Mouse (Mus musculus) midbrain, embryonic 14.5 days (tissue): Measurements from ENCODE around the gene Prrg2. TPM values are rescaled to one million over a fixed set of nuclear protein-coding genes. Genes with fewer than 3 reads are reported as not detected.
A peak's percentile ranks its signal among the peaks of the same experiment; 100 is the strongest.

ENCODE experiments used
- ATAC-seq: fragments of 200-750 bp; cut with Nextera tagmentation; 2 replicates; pipeline ENCODE4 v1.8.0; 2017; ENCODE audit warnings: moderate number of reproducible peaks, moderate library complexity; ENCODE audit not compliant: low FRiP score, low TSS enrichment
- DNase-seq: peaks from one replicate; pipeline ENCODE4 v3.0.0-alpha.2; 2015
- H3K27ac ChIP-seq: fragments of 300-500 bp; sonication (generic); replicated peaks from 2 replicates; pipeline ENCODE4 v1.5.1; 2014; ENCODE audit warnings: mild to moderate bottlenecking, low read depth, low read length, moderate library complexity
- H3K27me3 ChIP-seq: fragments of 300-500 bp; sonication (generic); 2 replicates; pipeline ENCODE4 v1.6.1; 2014; ENCODE audit warnings: low read length, control low read depth, mixed read lengths; ENCODE audit not compliant: control insufficient read depth, insufficient read depth
- H3K36me3 ChIP-seq: fragments of 300-500 bp; sonication (generic); 2 replicates; pipeline ENCODE4 v1.6.1; 2014; ENCODE audit warnings: low read length, control low read depth; ENCODE audit not compliant: control insufficient read depth, insufficient read depth
- H3K4me1 ChIP-seq: fragments of 300-500 bp; sonication (generic); 2 replicates; pipeline ENCODE4 v1.6.1; 2014; ENCODE audit warnings: mild to moderate bottlenecking, antibody characterized with exemption, low read length, control low read depth; ENCODE audit not compliant: control insufficient read depth, insufficient read depth
- H3K4me2 ChIP-seq: fragments of 300-500 bp; sonication (generic); 2 replicates; pipeline ENCODE4 v1.6.1; 2014; ENCODE audit warnings: mild to moderate bottlenecking, low read length, moderate library complexity
- H3K4me3 ChIP-seq: fragments of 300-500 bp; sonication (generic); replicated peaks from 2 replicates; pipeline ENCODE4 v1.5.1; 2014; ENCODE audit warnings: low read depth, low read length
- H3K9ac ChIP-seq: fragments of 300-500 bp; sonication (generic); replicated peaks from 2 replicates; pipeline ENCODE4 v1.6.1; 2014; ENCODE audit warnings: mild to moderate bottlenecking, low read length, moderate library complexity
- H3K9me3 ChIP-seq: fragments of 300-500 bp; sonication (generic); 2 replicates; pipeline ENCODE4 v1.6.1; 2016; ENCODE audit warnings: low read length, control low read depth, mixed read lengths; ENCODE audit not compliant: control insufficient read depth
- WGBS: fragments of 180-500 bp; shearing (Covaris S2); extraction: QIAGEN DNeasy Blood & Tissue Kit; methylation state at CpG from one replicate; pipeline ENCODE4 v1.1.7; 2014; 5-methylcytosine and 5-hydroxymethylcytosine counted together
- polyA plus RNA-seq: library from polyadenylated mRNA; unstranded; fragments of >200 nt; fragmentation: Nextera tagmentation; extraction: Ambion mirVana; gene quantifications from 2 replicates; pipeline ENCODE4 v1.2.1, GENCODE M21; 2014

The Prrg2 gene
- polyA plus RNA-seq, 1 experiment from 2014 or later = 12.2 TPM

DNA sequence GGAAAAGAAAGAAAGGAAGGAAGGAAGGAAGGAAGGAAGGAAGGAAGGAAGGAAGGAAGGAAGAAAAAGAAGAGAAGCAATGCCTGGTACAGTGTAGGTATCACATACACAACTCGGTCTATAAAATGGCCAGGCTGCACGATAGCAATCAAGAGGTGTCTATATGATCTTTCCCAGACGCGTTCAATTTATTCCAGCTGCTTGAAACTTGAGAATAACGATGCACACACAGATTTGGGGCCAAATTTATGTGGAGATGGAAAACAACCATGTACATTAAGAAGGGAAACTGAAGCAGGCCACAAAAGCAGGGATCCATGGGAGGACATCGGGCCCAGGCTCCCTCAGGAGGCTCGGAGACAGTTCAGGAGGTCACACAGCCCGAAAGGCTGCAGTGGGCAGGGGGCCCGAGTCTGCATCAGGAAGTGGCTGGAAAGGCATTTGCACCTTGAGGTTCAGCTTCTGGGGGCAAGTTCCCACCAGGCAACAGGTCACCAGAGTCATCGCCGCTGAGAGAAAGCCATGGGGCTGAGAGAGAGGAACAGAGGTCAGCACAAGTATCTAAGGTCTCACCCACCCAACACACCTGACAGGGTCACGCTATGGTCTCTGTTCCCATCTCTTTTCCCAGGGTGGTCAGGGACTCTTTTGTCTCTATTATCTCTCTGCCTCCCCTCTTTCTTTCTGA is 30.5 kb upstream of the Prrg2 start:
- DNase-seq (no peak), ATAC-seq (no peak)
- Histone ChIP-seq H3K4me1 (0 out of 2 replicates have a peak, but pooled peaks cover 3% of the 10 kb centered on the region), H3K27ac (no peak overlapping the region), H3K36me3 (no peaks in the 10 kb centered on the region), H3K9me3 (no peaks in the 10 kb centered on the region), H3K27me3 (no peaks in the 10 kb centered on the region), H3K4me3 (no peak overlapping the region), H3K9ac (no peak overlapping the region), H3K4me2 (no peak overlapping the region)
- 70% methylated on average over 12 of the region's 12 CpGs for whole genome bisulfite sequencing

DNA sequence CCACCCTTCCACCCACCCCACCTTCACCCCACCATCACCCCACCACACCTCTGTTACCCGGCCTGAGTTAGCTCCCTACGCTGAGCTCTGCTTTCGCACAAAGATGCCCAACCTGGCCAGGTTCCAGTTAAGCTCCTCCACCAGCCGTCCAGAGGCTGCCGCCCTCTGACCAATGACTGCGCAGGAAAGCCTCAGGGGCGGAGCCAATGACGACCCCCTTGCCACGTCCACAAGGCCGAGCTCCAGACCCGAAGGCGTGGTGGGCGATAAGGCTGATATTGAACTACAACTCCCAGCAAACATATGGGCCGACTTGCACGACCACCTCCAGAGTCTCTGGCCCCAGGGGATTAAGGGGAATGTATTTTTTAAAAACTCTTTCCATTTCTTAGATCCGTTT is 29.6 kb upstream of the Prrg2 start, which contains the start of gene Rcn3:
Rcn3 (minus strand) TSS at position 174 of the 400 bp plus-strand sequence.
- Histone ChIP-seq H3K9ac (peak within 1 kb of the TSS; percentile 45), H3K4me2 (peak within 1 kb of the TSS; percentile 64), H3K27me3 (no peaks in the 10 kb centered on the region), H3K4me1 (0 out of 2 replicates have a peak, but pooled peaks cover 3% of the 10 kb centered on the region), H3K4me3 (peak within 1 kb of the TSS; percentile 39), H3K9me3 (no peaks in the 10 kb centered on the region), H3K36me3 (no peaks in the 10 kb centered on the region), H3K27ac (no peak within 1 kb of the TSS)
- under 1% methylated on average over 16 of the region's 16 CpGs for WGBS
- peak; percentile 93 for ATAC-seq
- peak; percentile 92 for DNase-seq

DNA sequence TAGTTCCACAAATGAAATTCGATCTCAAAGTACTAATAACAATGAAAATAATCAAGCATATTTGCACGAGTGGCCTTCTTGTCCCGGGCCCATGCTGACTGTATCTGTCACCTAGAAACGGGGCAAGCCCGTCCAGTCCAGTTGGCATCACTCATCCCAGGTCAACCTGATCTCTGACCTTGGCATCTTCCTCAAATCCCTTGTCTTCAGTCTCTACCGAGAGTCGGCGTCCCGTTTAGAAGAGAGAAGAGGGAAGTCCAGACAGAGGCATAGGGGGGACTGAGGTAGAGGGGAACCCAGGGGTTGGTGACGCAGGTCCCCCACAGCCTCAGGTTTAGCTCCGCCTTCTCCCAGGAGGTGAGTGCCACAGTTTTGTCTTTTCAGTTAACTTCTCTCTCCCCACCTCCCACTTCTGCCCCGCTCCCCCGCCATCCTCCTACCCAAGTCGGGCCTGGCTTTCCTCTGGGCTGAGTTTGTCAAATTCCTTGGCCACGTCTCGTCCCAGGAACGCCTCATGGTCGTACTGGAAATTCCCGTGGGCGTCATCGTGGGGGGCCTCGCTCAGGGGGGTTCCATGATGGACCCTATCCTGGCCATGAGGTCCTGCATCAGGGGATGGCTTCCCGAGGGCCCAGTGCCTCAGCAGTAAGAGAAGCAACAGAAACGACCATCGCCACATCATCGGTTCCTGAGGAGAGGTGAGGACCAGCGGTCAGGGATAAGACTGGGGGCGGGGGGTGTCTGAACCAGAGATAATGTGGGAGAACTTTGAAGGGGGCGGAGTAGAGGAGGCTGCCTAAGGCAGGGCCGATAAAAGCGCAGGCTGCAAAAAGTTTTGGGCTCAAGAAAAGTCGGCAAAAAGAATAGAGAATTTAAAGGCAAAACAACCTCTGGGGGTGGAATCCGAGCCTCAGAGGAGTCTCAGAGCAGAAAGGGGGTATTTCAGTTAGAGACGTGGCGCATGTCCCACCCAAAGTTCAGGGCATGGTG is 28.8 kb upstream of the Prrg2 start:
- WGBS = 17% methylated on average over 35 of the region's 35 CpGs
- Histone ChIP-seq H3K4me1 (0 out of 2 replicates have a peak, but pooled peaks cover 3% of the 10 kb centered on the region), H3K4me2 (peak overlapping the region; percentile 64), H3K36me3 (peaks cover 4% of the 10 kb centered on the region), H3K4me3 (peak overlapping the region; percentile 39), H3K9me3 (no peaks in the 10 kb centered on the region), H3K27ac (no peak overlapping the region), H3K9ac (peak overlapping the region; percentile 45), H3K27me3 (no peaks in the 10 kb centered on the region)
- ATAC-seq (0 out of 2 replicates have a peak, but pooled peaks have one; percentile 14), DNase-seq (peak; percentile 19)

DNA sequence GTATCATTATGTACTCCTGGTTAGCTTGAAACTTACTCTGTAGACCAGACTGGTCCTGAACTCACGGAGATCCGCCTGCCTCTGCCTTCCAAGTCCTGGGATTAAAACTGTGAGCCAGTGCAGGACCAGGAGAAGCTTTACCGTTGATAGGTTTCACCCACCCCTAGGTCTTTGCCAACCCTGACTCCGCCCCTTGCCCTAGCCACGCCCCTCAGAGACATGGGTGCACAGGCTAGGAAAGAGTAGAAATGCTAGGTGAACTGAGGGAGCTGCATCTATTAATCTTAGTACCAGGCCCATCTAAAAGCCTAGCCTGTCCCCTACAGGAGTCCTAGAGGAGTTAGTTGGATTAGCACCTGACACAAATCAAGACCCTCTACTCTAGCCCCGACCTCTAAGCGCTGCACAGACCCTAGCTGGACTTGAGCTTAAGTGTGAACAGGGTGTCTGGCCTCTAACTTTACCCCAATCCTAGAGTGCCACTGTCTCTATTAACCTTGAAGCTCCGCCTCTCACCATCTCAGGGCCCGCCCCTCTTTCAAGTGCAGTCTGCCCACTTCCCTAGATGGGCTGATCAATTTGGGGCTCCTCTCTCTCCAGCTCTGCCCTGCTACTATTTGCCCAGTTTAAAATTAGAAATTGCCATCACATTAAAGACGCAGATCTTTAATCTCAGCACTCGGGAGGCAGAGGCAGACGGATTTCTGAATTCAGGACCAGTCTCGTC is 27.9 kb upstream of the Prrg2 start:
- Histone ChIP-seq H3K27me3 (no peaks in the 10 kb centered on the region), H3K4me2 (no peak overlapping the region), H3K9ac (no peak overlapping the region; the same call in 1 of the 2 replicates), H3K9me3 (no peaks in the 10 kb centered on the region), H3K4me1 (0 out of 2 replicates have a peak, but pooled peaks cover 3% of the 10 kb centered on the region), H3K4me3 (no peak overlapping the region), H3K36me3 (peaks cover 7% of the 10 kb centered on the region), H3K27ac (no peak overlapping the region)
- DNase-seq (no peak), ATAC-seq (no peak)
- WGBS = 83% methylated on average over 13 of the region's 13 CpGs

DNA sequence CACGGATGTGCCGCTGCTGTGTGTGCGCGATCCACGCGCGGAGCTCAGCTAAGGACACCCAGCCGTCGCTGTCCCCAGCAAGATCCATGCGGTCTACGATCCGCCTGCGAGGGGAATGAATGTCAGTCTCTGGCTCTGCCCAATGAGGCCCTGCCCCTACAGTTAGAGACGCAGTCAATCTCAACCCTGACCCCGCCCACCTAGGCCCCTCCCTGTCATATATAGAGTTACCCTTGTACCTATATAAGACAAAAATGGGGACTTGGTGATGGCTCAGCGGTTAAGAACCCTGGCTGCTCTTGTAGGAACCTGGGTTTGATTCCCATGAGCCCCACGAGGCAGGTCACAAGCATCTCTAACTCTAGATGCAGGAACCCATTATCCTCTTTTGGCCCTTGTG is 26.1 kb upstream of the Prrg2 start:
- no peak for ATAC-seq
- Histone ChIP-seq H3K4me3 (no peak overlapping the region), H3K4me1 (0 out of 2 replicates have a peak, but pooled peaks cover 3% of the 10 kb centered on the region), H3K9ac (no peak overlapping the region), H3K27me3 (no peaks in the 10 kb centered on the region), H3K4me2 (no peak overlapping the region), H3K9me3 (no peaks in the 10 kb centered on the region), H3K36me3 (peaks cover 7% of the 10 kb centered on the region), H3K27ac (no peak overlapping the region)
- WGBS = 94% methylated on average over 17 of the region's 17 CpGs
- no peak for DNase-seq

DNA sequence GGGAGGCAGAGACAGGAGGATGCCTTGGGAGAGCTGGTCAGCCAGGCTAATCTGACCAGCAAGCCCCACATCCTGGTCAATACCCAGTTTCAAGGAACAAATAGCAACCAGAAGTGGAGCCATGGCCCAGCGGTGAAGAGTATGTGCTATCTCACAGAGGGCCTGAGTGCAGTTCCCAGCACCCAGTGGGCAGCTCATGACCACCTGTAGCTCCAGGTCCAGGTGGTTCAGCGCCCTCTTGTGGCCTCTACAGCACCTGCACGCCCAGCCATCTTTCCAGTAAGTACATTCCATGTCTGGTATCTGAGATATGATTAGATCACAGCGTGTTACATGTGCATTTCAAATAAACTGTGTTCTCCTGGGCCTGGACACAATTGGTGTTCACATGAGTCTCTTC is 23.6 kb upstream of the Prrg2 start:
- no peak overlapping the region for H3K27ac ChIP-seq
- H3K4me1 ChIP-seq = no peaks in the 10 kb centered on the region
- no peak overlapping the region for H3K9ac ChIP-seq
- 81% methylated on average over 4 of the region's 4 CpGs for WGBS
- H3K36me3 ChIP-seq = peaks cover 7% of the 10 kb centered on the region
- ATAC-seq = no peak
- H3K4me2 ChIP-seq = no peak overlapping the region
- H3K4me3 ChIP-seq = no peak overlapping the region
- no peak for DNase-seq
- H3K9me3 ChIP-seq = no peaks in the 10 kb centered on the region
- no peaks in the 10 kb centered on the region for H3K27me3 ChIP-seq

DNA sequence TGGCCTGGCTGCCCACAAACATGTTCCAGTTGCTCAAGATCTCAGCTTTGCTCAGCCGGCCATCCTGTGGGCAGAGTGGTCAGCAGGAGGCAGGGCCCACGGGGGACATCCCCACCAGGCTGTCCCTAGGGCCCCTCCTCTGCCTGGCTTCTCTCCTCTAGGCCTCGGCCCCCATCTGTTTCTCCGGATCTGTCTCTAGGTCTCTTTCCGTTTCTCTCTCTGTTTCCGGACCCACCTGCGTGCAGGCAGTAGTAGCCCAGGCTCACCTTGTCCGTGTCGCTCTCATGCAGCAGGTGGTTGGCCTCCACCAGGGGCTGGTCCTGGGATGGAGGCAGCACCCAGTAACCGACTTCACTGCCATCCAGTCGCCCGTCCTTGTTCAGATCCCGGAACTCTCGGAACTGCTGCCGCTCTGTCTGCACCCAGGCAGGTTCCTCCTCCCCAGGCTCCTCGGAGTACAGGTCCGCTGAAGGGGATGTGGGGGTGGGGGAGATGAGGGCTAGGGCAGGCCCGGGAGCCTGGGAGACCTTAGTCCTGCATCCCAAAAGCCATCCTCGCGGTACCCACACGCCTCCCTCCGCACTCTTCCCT is 20.9 kb upstream of the Prrg2 start:
- no peak overlapping the region for H3K4me3 ChIP-seq
- no peak for DNase-seq
- H3K4me2 ChIP-seq = no peak overlapping the region
- no peaks in the 10 kb centered on the region for H3K27me3 ChIP-seq
- no peaks in the 10 kb centered on the region for H3K4me1 ChIP-seq
- peaks cover 7% of the 10 kb centered on the region for H3K36me3 ChIP-seq
- WGBS = 89% methylated on average over 22 of the region's 22 CpGs
- H3K9ac ChIP-seq = no peak overlapping the region
- H3K9me3 ChIP-seq = no peaks in the 10 kb centered on the region
- ATAC-seq = no peak
- 0 out of 2 replicates have a peak overlapping the region, but pooled peaks have one; percentile 49 for H3K27ac ChIP-seq
